Mouse (Mus musculus) liver, embryonic 14 days (tissue): ENCODE data around the gene Olfr1359. TPM values are rescaled to one million over a fixed set of nuclear protein-coding genes. Genes with fewer than 3 reads are reported as not detected.

Experiments used
- polyA plus RNA-seq: library from polyadenylated mRNA; depleted of rRNA; stranded (reverse); fragments of >200 nt; gene quantifications from 2 replicates; pipeline ENCODE4 v1.2.3, GENCODE M21; 2012; rRNA removed

Gene Olfr1359
- polyA plus RNA-seq: not detected in 2 replicates

DNA sequence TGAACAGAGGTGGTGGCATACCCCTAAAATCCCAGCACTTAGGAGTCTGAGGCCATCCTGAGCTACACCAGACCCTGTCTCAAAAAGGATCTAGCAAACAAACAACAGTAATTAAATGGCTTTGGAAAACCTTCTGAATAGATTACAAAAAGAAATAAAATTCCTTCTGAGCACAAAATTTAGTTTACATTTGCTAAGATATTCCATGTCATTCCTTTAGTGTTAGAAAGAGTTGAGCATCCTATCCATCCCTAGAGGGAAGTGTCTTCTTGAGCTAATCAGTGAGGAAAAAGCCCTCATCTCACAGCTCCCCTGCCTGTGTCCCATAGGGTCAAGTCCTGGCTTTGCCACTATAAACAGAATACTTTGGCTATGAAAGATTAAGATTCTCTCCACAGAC, at the start of gene Olfr1359:
Gene Olfr1359 (plus strand): TSS at position 301 of the 400 bp plus-strand sequence.

DNA sequence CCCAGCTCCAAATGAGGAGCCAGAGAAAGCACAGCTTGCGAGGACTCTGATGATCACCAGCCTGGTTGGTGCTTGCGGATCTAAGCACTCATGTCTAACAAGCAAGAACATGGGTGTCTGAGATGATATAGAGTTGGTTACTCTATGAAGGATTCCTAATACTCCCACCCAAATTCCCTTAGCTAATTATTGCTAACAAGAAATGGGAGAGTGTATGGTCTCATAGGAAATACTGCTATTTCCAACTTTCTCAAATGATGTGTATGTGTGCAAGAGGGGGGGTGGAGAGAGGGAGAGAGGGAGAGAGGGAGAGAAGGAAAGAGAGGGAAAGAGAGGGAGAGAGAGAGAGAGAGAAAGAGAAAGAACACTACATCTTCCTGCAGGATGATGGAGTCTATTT, 34.6 kb upstream of the Olfr1359 start, which contains the start of gene Olfr1361:
Gene Olfr1361 (minus strand): TSS at position 101 of the 400 bp plus-strand sequence.

DNA sequence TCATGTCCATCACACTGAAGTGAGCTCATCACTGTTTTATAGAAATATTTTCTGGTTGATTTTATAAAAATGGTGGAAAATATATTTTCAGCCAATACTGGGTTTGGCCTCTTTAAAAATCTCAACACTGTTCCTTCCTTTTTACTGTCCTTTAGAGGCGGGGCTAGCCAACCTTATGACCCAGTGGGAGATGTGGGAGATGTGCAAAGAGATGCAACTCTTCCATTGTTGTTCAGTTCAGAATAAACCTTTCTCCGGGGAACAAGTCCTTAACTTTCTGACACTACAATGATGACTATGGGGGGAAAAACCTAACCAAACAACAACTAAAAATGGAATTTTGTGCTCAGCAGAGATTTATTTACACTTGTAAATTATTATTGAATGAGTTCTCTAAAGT, 20.6 kb upstream of the Olfr1359 start, which contains the start of gene Olfr1360:
Gene Olfr1360 (minus strand): TSS at position 101 of the 400 bp plus-strand sequence.

DNA sequence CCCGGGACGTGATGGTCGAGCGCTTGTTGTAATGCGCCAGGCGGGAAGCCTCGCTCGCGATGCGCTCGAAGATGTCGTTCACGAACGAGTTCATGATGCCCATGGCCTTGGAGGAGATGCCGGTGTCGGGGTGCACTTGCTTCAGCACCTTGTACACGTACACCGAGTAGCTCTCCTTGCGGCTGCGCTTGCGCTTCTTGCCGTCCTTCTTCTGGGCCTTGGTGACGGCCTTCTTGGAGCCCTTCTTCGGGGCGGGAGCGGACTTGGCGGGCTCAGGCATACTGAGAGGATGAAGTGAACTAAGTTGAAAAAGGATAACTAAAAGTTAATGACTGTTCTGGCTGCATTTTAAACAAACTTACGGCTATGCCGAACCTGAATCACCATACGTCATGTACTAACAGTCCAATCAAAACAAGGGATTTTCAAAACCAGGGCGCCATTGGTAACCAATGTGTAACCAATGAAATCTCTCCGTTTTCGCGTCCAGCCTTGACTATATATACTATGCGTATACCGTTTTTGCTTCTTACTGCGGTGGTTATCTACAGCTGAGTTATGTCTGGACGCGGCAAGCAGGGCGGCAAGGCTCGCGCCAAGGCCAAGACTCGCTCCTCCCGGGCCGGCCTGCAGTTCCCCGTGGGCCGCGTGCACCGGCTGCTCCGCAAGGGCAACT, 18.1 kb downstream of the Olfr1359 start, which contains the start of the genes Hist1h2bl and Hist1h2ai:
Gene Hist1h2bl (minus strand): TSS at position 280 of the 676 bp plus-strand sequence.
Gene Hist1h2ai (plus strand): TSS at position 559 of the 676 bp plus-strand sequence.

DNA sequence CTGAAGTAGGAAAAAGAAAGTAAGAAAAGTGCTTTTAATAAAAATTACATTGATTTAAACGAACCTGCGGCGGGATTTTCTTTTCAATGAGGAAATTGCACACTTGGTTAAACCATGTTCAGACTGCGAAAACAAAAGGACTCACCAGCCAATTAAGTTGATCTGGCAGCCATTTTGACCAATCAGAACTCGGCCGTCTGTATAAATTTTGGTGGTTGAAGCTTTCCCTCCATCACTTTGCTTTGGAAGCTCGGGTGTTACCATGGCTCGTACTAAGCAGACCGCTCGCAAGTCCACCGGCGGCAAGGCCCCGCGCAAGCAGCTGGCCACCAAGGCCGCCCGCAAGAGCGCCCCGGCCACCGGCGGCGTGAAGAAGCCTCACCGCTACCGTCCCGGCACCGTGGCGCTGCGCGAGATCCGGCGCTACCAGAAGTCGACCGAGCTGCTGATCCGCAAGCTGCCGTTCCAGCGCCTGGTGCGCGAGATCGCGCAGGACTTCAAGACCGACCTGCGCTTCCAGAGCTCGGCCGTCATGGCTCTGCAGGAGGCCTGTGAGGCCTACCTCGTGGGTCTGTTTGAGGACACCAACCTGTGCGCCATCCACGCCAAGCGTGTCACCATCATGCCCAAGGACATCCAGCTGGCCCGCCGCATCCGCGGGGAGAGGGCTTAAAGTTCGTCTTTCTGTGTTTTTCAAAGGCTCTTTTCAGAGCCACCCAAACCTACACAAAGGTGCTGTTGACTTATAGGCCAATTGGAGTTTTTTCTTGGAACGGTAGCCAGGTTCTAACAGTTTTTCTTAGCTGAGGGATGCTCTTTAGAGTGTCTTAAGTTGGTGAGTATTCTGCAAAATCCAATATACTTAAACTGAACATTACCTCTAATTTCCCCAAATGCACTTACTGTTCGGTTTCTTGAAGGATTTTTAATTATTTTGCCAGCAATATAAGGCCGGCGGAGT, 19.8 kb downstream of the Olfr1359 start, which contains the start of gene Hist1h3h:
Gene Hist1h3h (plus strand): TSS at position 263 of the 961 bp plus-strand sequence.

DNA sequence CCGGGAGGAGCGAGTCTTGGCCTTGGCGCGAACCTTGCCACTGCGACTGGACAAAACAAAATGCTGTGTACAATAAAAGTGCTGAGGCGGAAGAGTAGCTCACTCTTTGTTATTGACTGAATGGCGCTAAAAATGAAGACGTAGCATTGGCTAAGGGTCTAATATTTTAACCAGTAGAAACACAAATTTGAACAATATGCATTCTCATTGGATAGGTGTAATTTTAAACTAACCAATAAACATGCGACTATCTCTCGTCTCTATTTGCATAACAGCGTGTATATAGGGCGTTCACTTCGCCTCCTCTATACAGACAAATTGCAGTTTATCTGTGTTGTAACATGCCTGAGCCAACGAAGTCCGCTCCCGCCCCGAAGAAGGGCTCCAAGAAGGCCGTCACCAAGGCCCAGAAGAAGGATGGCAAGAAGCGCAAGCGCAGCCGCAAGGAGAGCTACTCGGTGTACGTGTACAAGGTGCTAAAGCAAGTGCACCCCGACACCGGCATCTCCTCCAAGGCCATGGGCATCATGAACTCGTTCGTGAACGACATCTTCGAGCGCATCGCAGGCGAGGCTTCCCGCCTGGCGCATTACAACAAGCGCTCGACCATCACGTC, 24.0 kb downstream of the Olfr1359 start, which contains the start of gene Hist1h2bm:
Gene Hist1h2bm (plus strand): TSS at position 288 of the 616 bp plus-strand sequence.

DNA sequence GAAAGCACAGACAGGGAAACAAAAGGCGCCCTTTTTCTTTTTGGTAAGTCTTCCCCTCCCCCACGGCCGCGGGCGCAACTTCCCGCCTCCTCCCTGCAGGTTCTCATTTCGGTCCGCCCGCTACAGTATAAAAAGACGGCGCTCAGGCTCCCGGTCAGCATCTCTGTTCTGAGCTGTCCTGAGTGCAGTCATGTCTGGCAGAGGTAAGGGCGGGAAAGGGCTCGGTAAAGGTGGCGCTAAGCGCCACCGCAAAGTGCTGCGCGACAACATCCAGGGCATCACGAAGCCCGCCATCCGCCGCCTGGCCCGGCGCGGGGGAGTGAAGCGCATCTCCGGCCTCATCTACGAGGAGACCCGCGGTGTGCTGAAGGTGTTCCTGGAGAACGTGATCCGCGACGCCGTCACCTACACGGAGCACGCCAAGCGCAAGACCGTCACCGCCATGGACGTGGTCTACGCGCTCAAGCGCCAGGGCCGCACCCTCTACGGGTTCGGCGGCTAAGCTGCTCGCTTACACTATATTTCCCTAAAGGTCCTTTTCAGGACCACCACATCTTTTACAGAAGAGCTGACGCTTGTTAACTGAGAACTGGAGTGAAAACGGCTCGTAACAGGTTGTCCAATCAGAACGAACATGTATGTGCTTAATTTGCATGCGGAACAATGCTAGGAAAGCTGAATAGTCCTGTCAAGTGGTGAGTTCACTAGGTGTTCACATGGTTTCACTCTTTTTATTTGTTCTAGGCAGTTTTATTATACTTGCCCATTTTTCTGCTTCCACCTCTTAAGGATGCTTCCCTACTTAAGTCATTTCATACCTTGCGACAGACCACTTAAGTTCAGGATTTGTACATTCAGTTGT, 37.2 kb downstream of the Olfr1359 start, which contains the start of gene Hist1h4j:
Gene Hist1h4j (plus strand): TSS at position 159 of the 862 bp plus-strand sequence.

DNA sequence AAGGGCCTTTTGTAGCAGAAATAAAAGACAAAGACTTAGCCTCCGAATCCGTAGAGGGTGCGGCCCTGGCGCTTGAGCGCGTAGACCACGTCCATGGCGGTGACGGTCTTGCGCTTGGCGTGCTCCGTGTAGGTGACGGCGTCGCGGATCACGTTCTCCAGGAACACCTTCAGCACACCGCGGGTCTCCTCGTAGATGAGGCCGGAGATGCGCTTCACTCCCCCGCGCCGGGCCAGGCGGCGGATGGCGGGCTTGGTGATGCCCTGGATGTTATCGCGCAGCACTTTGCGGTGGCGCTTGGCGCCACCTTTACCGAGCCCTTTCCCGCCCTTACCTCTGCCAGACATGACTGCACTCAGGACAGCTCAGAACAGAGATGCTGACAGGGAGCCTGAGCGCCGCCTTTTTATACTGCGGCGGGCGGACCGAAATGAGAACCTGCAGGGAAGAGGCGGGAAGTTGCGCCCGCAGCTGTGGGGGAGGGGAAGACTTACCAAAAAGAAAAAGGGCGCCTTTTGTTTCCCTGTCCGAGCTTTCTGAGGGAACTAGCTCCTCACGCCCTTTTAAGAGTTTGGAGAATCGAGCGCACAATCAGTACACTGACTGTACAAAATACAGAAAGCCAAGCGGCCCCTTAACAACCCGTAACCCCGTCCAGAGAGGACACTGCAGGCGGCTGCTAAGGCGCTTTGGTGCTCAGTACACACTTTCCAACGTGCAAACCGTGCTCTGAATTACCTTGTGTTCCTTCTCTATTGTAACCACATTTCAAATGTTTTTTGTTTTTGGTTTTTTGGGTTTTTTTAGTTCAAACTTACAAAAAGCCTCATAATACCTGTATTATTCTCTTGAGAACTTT, 52.5 kb downstream of the Olfr1359 start, which contains the start of gene Hist1h4k:
Gene Hist1h4k (minus strand): TSS at position 347 of the 859 bp plus-strand sequence.

DNA sequence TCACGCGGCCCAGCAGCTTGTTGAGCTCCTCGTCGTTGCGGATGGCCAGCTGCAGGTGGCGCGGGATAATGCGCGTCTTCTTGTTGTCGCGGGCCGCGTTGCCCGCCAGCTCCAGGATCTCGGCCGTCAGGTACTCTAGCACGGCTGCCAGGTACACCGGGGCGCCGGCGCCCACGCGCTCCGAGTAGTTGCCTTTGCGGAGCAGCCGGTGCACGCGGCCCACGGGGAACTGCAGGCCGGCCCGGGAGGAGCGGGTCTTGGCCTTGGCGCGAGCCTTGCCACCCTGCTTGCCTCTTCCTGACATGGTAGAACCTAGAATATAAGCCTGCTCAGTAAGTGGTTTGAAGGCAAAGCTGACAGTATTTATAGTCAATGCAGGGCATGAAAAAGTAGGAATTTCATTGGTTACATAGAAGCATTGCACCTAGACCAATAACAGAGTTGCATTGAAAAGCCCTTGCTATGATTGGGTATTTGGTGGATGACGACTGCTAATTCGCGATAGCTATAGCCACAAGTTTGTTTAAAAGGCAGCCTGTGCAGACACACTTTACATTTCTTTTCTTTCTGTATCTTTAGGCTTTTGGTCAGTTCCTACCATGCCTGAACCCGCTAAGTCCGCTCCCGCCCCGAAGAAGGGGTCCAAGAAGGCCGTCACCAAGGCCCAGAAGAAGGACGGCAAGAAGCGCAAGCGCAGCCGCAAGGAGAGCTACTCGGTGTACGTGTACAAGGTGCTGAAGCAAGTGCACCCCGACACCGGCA, 55.8 kb downstream of the Olfr1359 start, which contains the start of the genes Hist1h2ak and Hist1h2bn:
Gene Hist1h2ak (minus strand): TSS at position 304 of the 762 bp plus-strand sequence.
Gene Hist1h2bn (plus strand): TSS at position 600 of the 762 bp plus-strand sequence.

Other genes with a start within 250 kb of the Olfr1359 start
- 9.0 and 10.6 TPM in 2 replicates for gene Zscan26, start 244.4 kb upstream of the Olfr1359 start, polyA plus RNA-seq
- 0.27 and 0.31 TPM in 2 replicates for gene Nkapl, start 229.6 kb upstream of the Olfr1359 start, polyA plus RNA-seq
- 0.17 and 0.21 TPM in 2 replicates for gene Zkscan4, start 219.2 kb upstream of the Olfr1359 start, polyA plus RNA-seq
- not detected in 2 replicates for gene Gm10065, start 218.7 kb upstream of the Olfr1359 start, polyA plus RNA-seq
- gene AK157302, start 202.9 kb upstream of the Olfr1359 start, polyA plus RNA-seq: 0.60 and 0.98 TPM in 2 replicates
- 5.1 and 7.4 TPM in 2 replicates for gene Gm11273, start 196.7 kb upstream of the Olfr1359 start, polyA plus RNA-seq
- 2.0 and 2.2 TPM in 2 replicates for gene Zkscan8, start 167.0 kb upstream of the Olfr1359 start, polyA plus RNA-seq
- not detected in 2 replicates for gene Olfr1366, start 155.3 kb upstream of the Olfr1359 start, polyA plus RNA-seq
- gene Olfr1535, start 138.2 kb upstream of the Olfr1359 start, polyA plus RNA-seq: not detected in 2 replicates
- gene Olfr1364, start 116.4 kb upstream of the Olfr1359 start, polyA plus RNA-seq: not detected in 2 replicates
- not detected in 2 replicates for gene Olfr1362, start 84.1 kb upstream of the Olfr1359 start, polyA plus RNA-seq
- not detected in 2 replicates for gene Olfr11, start 55.6 kb upstream of the Olfr1359 start, polyA plus RNA-seq
- gene Olfr1361, start 34.7 kb upstream of the Olfr1359 start, polyA plus RNA-seq: not detected in 2 replicates
- gene Olfr1360, start 20.7 kb upstream of the Olfr1359 start, polyA plus RNA-seq: not detected in 2 replicates
- gene Hist1h2bl, start 18.0 kb downstream of the Olfr1359 start, polyA plus RNA-seq: 14.6 and 15.9 TPM in 2 replicates
- gene Hist1h2ai, start 18.3 kb downstream of the Olfr1359 start, polyA plus RNA-seq: 6.1 and 8.0 TPM in 2 replicates
- 25.6 and 32.9 TPM in 2 replicates for gene Hist1h3h, start 19.5 kb downstream of the Olfr1359 start, polyA plus RNA-seq
- 17.9 and 18.0 TPM in 2 replicates for gene Hist1h2bm, start 23.9 kb downstream of the Olfr1359 start, polyA plus RNA-seq
- 31.8 and 33.2 TPM in 2 replicates for gene Hist1h4j, start 37.0 kb downstream of the Olfr1359 start, polyA plus RNA-seq
- gene Hist1h4k, start 52.4 kb downstream of the Olfr1359 start, polyA plus RNA-seq: 30.3 and 35.2 TPM in 2 replicates
- 49.3 and 52.1 TPM in 2 replicates for gene Hist1h2ak, start 55.7 kb downstream of the Olfr1359 start, polyA plus RNA-seq
- gene Hist1h2bn, start 56.0 kb downstream of the Olfr1359 start, polyA plus RNA-seq: 15.9 and 19.2 TPM in 2 replicates
- gene Hist1h1b, start 82.5 kb downstream of the Olfr1359 start, polyA plus RNA-seq: 9.7 and 11.9 TPM in 2 replicates
- gene Hist1h3i, start 85.3 kb downstream of the Olfr1359 start, polyA plus RNA-seq: 30.9 and 33.6 TPM in 2 replicates
- gene Hist1h2an, start 89.1 kb downstream of the Olfr1359 start, polyA plus RNA-seq: 10.0 and 11.5 TPM in 2 replicates
- gene Hist1h2bp, start 89.3 kb downstream of the Olfr1359 start, polyA plus RNA-seq: 2.1 and 3.0 TPM in 2 replicates
- gene Hist1h2bq, start 112.1 kb downstream of the Olfr1359 start, polyA plus RNA-seq: 10.6 and 13.5 TPM in 2 replicates
- gene Hist1h2ao, start 112.4 kb downstream of the Olfr1359 start, polyA plus RNA-seq: 0.12 and 0.19 TPM in 2 replicates
- not detected in 2 replicates for gene Hist1h4m, start 113.6 kb downstream of the Olfr1359 start, polyA plus RNA-seq
- 44.5 and 54.6 TPM in 2 replicates for gene Hist1h4n, start 134.1 kb downstream of the Olfr1359 start, polyA plus RNA-seq
- gene Hist1h2ap, start 135.4 kb downstream of the Olfr1359 start, polyA plus RNA-seq: 78.6 and 88.4 TPM in 2 replicates
- 5.4 and 8.3 TPM in 2 replicates for gene Hist1h2br, start 135.6 kb downstream of the Olfr1359 start, polyA plus RNA-seq
- 0.38 and 0.40 TPM in 2 replicates for gene Zfp184, start 247.0 kb downstream of the Olfr1359 start, polyA plus RNA-seq